In genomic region chr7:115060171-115060570, GRCm38 (mm10) we compare ENCODE assay signal across 17 mouse cellular contexts.
DNase-seq lines count a peak whose midpoint lies in the region; TF ChIP-seq lines count a peak whose summit lies in the region.
"Had no signal": no experiment of that assay in that cellular context is flagged by ENCODE, and none has a peak within 500 bp of the region (broad histone marks: within the 10 kb centered on the region; RNA-seq: fewer than 3 reads in every experiment).

No protein-coding gene starts in this region.

- TF ChIP-seq POLR2A in brain, embryonic 14.5 days (IDR thresholded peaks at IDR 0.05; ENCODE audit: borderline replicate concordance, extremely low read depth, insufficient read depth, insufficient read length, poor library complexity, severe bottlenecking) = no peak

- peak; percentile 50 for DNase-seq in heart, adult 11 months
- DNase-seq in heart, adult 18-20 months = no peak
- DNase-seq in brain, embryonic 14.5 days (ENCODE audit: low read depth) = peak; percentile 43
- DNase-seq in retina, postnatal 1 day = peak; percentile 84
- DNase-seq in testis, postnatal 10 days (ENCODE audit: low spot score) = no peak
- no peak for DNase-seq in kidney, adult 11 months
- DNase-seq: adrenal gland, adult 8-10 months; adrenal gland, postnatal 14 days; adrenal gland, postnatal 36 days; B cell, adult 2 months; cerebellum, adult 11 months; cerebellum, adult 18-20 months; cerebellum, adult 8-10 months; cerebellum, adult 9-11 months; cerebellum, postnatal 14 days; cerebellum, postnatal 36 days; embryo, embryonic 11 days had no signal

- TF ChIP-seq CTCF in brain, embryonic 14.5 days (IDR thresholded peaks at IDR 0.05; ENCODE audit: borderline replicate concordance, extremely low read depth, insufficient read depth, insufficient read length) = no peak

Comparison
In these comparisons a context has a peak if more than half of its experiments do, and no peak if none do; other contexts are left out.
1. DNase-seq: peak in heart, adult 11 months (single experiment), brain, embryonic 14.5 days (single experiment) and retina, postnatal 1 day (single experiment); none in heart, adult 18-20 months (0 of 2), testis, postnatal 10 days (single experiment) and kidney, adult 11 months (single experiment).